Mouse (Mus musculus): ENCODE results near the gene Zic3. TPM values are rescaled to one million over a fixed set of nuclear protein-coding genes. Genes with fewer than 3 reads are reported as not detected.

The Zic3 gene
- polyA plus RNA-seq, 1 experiment = not detected

DNA sequence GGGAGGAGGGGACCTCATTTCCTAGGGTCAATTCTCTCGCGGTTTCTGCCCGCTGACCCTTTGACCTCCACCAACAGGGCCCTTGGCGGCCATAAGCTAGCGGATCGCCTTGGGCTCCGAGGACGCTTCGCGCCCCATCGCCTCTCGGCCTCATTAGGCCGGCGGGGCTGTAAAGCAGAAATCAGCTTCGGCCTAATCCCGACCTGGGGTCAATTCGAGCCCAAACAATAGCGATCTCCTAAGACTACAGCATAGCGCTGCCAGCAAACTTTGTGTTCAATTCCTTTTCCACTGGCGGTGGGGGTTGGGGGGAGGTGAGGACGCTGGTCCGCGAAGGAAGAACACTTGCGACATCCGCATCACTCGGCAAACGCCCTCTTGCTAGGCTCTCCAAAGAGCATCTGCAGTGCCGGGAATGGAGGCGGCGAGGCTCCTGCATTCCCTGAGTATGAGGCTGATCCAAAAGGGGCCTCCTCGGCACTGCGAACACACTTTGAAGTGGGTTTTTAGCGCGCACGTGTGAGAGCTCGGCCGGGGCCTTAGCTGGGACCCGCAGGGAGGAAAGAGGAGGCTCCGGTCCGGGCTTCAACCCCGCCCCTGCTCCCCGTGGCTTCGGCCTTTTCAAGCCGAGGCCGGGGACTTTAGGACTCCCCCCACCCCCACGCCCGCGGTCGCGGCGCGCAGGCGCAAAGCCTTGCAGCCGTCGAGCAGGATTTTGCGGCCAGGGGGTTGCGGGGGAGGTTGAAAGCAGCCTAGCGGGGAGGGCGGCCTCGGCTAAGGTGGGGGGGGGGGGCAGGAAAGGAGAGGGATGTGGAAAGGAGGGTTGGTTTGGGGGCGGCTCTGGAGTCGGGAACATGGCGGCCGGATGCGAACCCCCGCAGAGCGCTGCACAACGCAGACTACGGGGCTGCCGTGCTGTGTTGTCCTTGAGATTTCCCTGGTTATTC lies 15.8 kb downstream of the Zic3 start:
- H3ac ChIP-seq (ENCODE audit: control insufficient read depth, insufficient read length) = no peak overlapping the region
- no peaks in the 10 kb centered on the region for H3K79me2 ChIP-seq (ENCODE audit: control insufficient read depth, insufficient read depth)
- TF ChIP-seq MAX (IDR thresholded peaks at IDR 0.05; ENCODE audit: low read depth) (no peak), CEBPB (IDR thresholded peaks at IDR 0.05; ENCODE audit: insufficient read depth, poor library complexity, severe bottlenecking) (no peak), REST (IDR thresholded peaks at IDR 0.05; ENCODE audit: insufficient read depth, insufficient read length) (no peak), MYOD1 (IDR thresholded peaks at IDR 0.05; ENCODE audit: control insufficient read depth in 1 of 3, insufficient read length in 2 of 3, low read depth in 2 of 3) (no peak), MYOG (IDR thresholded peaks at IDR 0.05; ENCODE audit: control insufficient read depth in 1 of 3, insufficient read depth in 1 of 3, insufficient read length in 2 of 3, low read depth in 2 of 3) (no peak), TCF3 (IDR thresholded peaks at IDR 0.05; ENCODE audit: insufficient read length, low read depth) (no peak), POLR2AphosphoS2 (IDR thresholded peaks at IDR 0.05; ENCODE audit: insufficient read length, low read depth) (no peak), TCF12 (IDR thresholded peaks at IDR 0.05; ENCODE audit: insufficient read depth, poor library complexity, severe bottlenecking) (no peak), POLR2A (IDR thresholded peaks at IDR 0.05; ENCODE audit: insufficient read length, low read depth) (no peak), E2F4 (IDR thresholded peaks at IDR 0.05; ENCODE audit: insufficient read depth) (no peak), USF1 (IDR thresholded peaks at IDR 0.05; ENCODE audit: low read depth) (no peak), SRF (IDR thresholded peaks at IDR 0.05; ENCODE audit: control insufficient read depth, insufficient read length, low read depth) (no peak)
- no peak overlapping the region for H3K4me3 ChIP-seq
- no peaks in the 10 kb centered on the region for H3K36me3 ChIP-seq (ENCODE audit: control insufficient read depth, insufficient read depth)
- no peaks in the 10 kb centered on the region for H3K27me3 ChIP-seq (ENCODE audit: control insufficient read depth, insufficient read depth, insufficient read length)
- no peak overlapping the region for H3K4me2 ChIP-seq (ENCODE audit: low read depth)

DNA sequence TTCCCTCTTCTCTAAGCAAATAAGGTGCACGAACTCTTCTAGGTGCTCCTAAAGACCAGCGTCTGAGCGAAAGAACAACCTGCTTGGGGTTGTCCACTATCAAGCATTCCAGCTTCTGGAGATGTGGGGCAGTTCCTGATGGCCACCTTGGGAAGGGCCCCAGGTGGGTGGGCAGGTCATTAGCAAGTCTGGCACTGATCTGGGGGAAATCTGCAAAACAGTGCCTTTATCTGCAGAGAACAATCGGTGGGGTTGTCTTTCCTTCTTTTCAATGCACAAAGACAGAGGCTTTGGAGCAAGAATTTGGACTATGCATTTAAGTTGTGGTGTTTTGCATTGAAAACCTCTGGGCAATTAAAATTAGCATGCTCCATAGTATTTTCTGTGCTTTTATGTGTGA lies 17.2 kb downstream of the Zic3 start:
- Histone ChIP-seq H3K36me3 (ENCODE audit: control insufficient read depth, insufficient read depth) (no peaks in the 10 kb centered on the region), H3K4me2 (ENCODE audit: low read depth) (no peak overlapping the region), H3K4me3 (no peak overlapping the region), H3K79me2 (ENCODE audit: control insufficient read depth, insufficient read depth) (no peaks in the 10 kb centered on the region), H3ac (ENCODE audit: control insufficient read depth, insufficient read length) (no peak overlapping the region), H3K27me3 (ENCODE audit: control insufficient read depth, insufficient read depth, insufficient read length) (no peaks in the 10 kb centered on the region)
- TF ChIP-seq E2F4 (IDR thresholded peaks at IDR 0.05; ENCODE audit: insufficient read depth) = no peak
- TF ChIP-seq TCF3 (IDR thresholded peaks at IDR 0.05; ENCODE audit: insufficient read length, low read depth) = no peak
- no peak for TF ChIP-seq REST (IDR thresholded peaks at IDR 0.05; ENCODE audit: insufficient read depth, insufficient read length)
- no peak for TF ChIP-seq USF1 (IDR thresholded peaks at IDR 0.05; ENCODE audit: low read depth)
- TF ChIP-seq TCF12 (IDR thresholded peaks at IDR 0.05; ENCODE audit: insufficient read depth, poor library complexity, severe bottlenecking) = no peak
- no peak for TF ChIP-seq MYOG (IDR thresholded peaks at IDR 0.05; ENCODE audit: control insufficient read depth in 1 of 3, insufficient read depth in 1 of 3, insufficient read length in 2 of 3, low read depth in 2 of 3)
- no peak for TF ChIP-seq POLR2A (IDR thresholded peaks at IDR 0.05; ENCODE audit: insufficient read length, low read depth)
- no peak for TF ChIP-seq SRF (IDR thresholded peaks at IDR 0.05; ENCODE audit: control insufficient read depth, insufficient read length, low read depth)
- no peak for TF ChIP-seq CEBPB (IDR thresholded peaks at IDR 0.05; ENCODE audit: insufficient read depth, poor library complexity, severe bottlenecking)
- TF ChIP-seq MAX (IDR thresholded peaks at IDR 0.05; ENCODE audit: low read depth) = no peak
- TF ChIP-seq POLR2AphosphoS2 (IDR thresholded peaks at IDR 0.05; ENCODE audit: insufficient read length, low read depth) = no peak
- TF ChIP-seq MYOD1 (IDR thresholded peaks at IDR 0.05; ENCODE audit: control insufficient read depth in 1 of 3, insufficient read length in 2 of 3, low read depth in 2 of 3) = no peak

DNA sequence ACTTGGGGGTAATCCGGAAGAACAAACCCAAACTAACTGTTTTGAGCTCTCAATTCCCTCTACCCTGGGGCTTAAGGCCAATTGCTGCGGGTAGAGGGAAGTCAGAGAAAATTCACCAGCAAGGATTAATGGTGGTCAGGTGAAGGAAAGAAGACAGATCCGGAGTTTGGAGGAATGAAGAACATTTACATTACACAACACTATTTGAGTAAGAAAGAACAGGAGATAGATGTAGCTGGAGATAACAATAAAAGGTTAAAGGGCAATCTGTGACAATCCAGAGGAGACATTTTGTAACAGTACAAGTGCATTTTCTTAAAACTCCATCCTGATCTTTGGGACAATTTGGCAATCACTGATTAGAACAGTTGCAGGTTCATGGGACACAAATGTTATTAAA lies 19.4 kb downstream of the Zic3 start:
- Histone ChIP-seq H3K4me2 (ENCODE audit: low read depth) (no peak overlapping the region), H3K4me3 (no peak overlapping the region), H3K27me3 (ENCODE audit: control insufficient read depth, insufficient read depth, insufficient read length) (no peaks in the 10 kb centered on the region), H3ac (ENCODE audit: control insufficient read depth, insufficient read length) (no peak overlapping the region), H3K36me3 (ENCODE audit: control insufficient read depth, insufficient read depth) (no peaks in the 10 kb centered on the region), H3K79me2 (ENCODE audit: control insufficient read depth, insufficient read depth) (no peaks in the 10 kb centered on the region)
- TF ChIP-seq POLR2A (IDR thresholded peaks at IDR 0.05; ENCODE audit: insufficient read length, low read depth) (no peak), USF1 (IDR thresholded peaks at IDR 0.05; ENCODE audit: low read depth) (no peak), POLR2AphosphoS2 (IDR thresholded peaks at IDR 0.05; ENCODE audit: insufficient read length, low read depth) (no peak), MYOG (IDR thresholded peaks at IDR 0.05; ENCODE audit: control insufficient read depth in 1 of 3, insufficient read depth in 1 of 3, insufficient read length in 2 of 3, low read depth in 2 of 3) (no peak), CEBPB (IDR thresholded peaks at IDR 0.05; ENCODE audit: insufficient read depth, poor library complexity, severe bottlenecking) (no peak), MAX (IDR thresholded peaks at IDR 0.05; ENCODE audit: low read depth) (no peak), SRF (IDR thresholded peaks at IDR 0.05; ENCODE audit: control insufficient read depth, insufficient read length, low read depth) (no peak), E2F4 (IDR thresholded peaks at IDR 0.05; ENCODE audit: insufficient read depth) (no peak), TCF3 (IDR thresholded peaks at IDR 0.05; ENCODE audit: insufficient read length, low read depth) (no peak), MYOD1 (IDR thresholded peaks at IDR 0.05; ENCODE audit: control insufficient read depth in 1 of 3, insufficient read length in 2 of 3, low read depth in 2 of 3) (no peak), TCF12 (IDR thresholded peaks at IDR 0.05; ENCODE audit: insufficient read depth, poor library complexity, severe bottlenecking) (no peak), REST (IDR thresholded peaks at IDR 0.05; ENCODE audit: insufficient read depth, insufficient read length) (no peak)

DNA sequence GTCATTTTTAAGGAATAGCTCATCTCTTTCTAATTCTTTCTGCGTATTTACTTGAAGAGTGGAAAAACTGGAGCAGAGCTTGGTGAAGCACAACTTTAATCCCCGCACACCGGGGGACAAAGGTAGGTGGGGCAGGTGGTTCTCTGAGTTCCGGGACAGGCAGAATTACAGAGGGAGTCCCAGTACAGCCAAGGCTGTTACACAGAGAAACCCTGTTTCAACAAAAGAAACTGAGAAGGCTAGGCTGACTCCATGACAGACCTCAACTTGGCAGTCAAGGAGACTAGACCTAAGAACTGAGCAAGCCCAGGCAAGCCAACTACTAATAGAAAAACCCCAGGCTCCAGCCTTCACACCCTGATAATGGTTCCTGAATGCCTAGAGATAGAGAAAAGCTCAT lies 20.0 kb downstream of the Zic3 start:
- Histone ChIP-seq H3K4me3 (no peak overlapping the region), H3K27me3 (ENCODE audit: control insufficient read depth, insufficient read depth, insufficient read length) (no peaks in the 10 kb centered on the region), H3K36me3 (ENCODE audit: control insufficient read depth, insufficient read depth) (no peaks in the 10 kb centered on the region), H3ac (ENCODE audit: control insufficient read depth, insufficient read length) (no peak overlapping the region), H3K79me2 (ENCODE audit: control insufficient read depth, insufficient read depth) (no peaks in the 10 kb centered on the region), H3K4me2 (ENCODE audit: low read depth) (no peak overlapping the region)
- no peak for TF ChIP-seq POLR2AphosphoS2 (IDR thresholded peaks at IDR 0.05; ENCODE audit: insufficient read length, low read depth)
- TF ChIP-seq E2F4 (IDR thresholded peaks at IDR 0.05; ENCODE audit: insufficient read depth) = no peak
- no peak for TF ChIP-seq MYOG (IDR thresholded peaks at IDR 0.05; ENCODE audit: control insufficient read depth in 1 of 3, insufficient read depth in 1 of 3, insufficient read length in 2 of 3, low read depth in 2 of 3)
- TF ChIP-seq REST (IDR thresholded peaks at IDR 0.05; ENCODE audit: insufficient read depth, insufficient read length) = no peak
- no peak for TF ChIP-seq MAX (IDR thresholded peaks at IDR 0.05; ENCODE audit: low read depth)
- no peak for TF ChIP-seq SRF (IDR thresholded peaks at IDR 0.05; ENCODE audit: control insufficient read depth, insufficient read length, low read depth)
- TF ChIP-seq TCF3 (IDR thresholded peaks at IDR 0.05; ENCODE audit: insufficient read length, low read depth) = no peak
